Mouse (Mus musculus) limb, embryonic 11.5 days (tissue): ENCODE measurements around the gene Ubxn11. TPM values are rescaled to one million over a fixed set of nuclear protein-coding genes. Genes with fewer than 3 reads are reported as not detected.

ENCODE experiments used
- ATAC-seq: fragments of 200-750 bp; cut with Nextera tagmentation; 2 replicates; pipeline ENCODE4 v1.8.0; 2017; ENCODE audit warnings: low read depth; ENCODE audit not compliant: insufficient number of reproducible peaks, low FRiP score, low TSS enrichment
- DNase-seq: peaks from one replicate; pipeline ENCODE4 v3.0.0-alpha.2; 2015; ENCODE audit warnings: low spot score
- H3K27ac ChIP-seq: fragments of 300-500 bp; sonication (generic); replicated peaks from 2 replicates; pipeline ENCODE4 v1.5.1; 2014; ENCODE audit warnings: low read depth, mild to moderate bottlenecking, low read length
- H3K27me3 ChIP-seq: fragments of 300-500 bp; sonication (generic); 2 replicates; pipeline ENCODE4 v1.6.1; 2014; ENCODE audit warnings: mild to moderate bottlenecking, low read length, mixed read lengths; ENCODE audit not compliant: control insufficient read depth, insufficient read depth
- H3K36me3 ChIP-seq: fragments of 300-500 bp; sonication (generic); 2 replicates; pipeline ENCODE4 v1.6.1; 2014; ENCODE audit warnings: mild to moderate bottlenecking, low read length, moderate library complexity, mixed read lengths; ENCODE audit not compliant: control insufficient read depth, insufficient read depth
- H3K4me1 ChIP-seq: fragments of 300-500 bp; sonication (generic); 2 replicates; pipeline ENCODE4 v1.6.1; 2014; ENCODE audit warnings: low read length, mixed read lengths; ENCODE audit not compliant: control insufficient read depth, insufficient read depth
- H3K4me2 ChIP-seq: fragments of 300-500 bp; sonication (generic); 2 replicates; pipeline ENCODE4 v1.6.1; 2014; ENCODE audit warnings: low read depth, mild to moderate bottlenecking, moderate library complexity; ENCODE audit not compliant: severe bottlenecking
- H3K4me3 ChIP-seq: fragments of 300-500 bp; sonication (generic); 2 replicates; pipeline ENCODE4 v1.5.1; 2014; ENCODE audit warnings: low read depth, low read length
- H3K9ac ChIP-seq: fragments of 300-500 bp; sonication (generic); 2 replicates; pipeline ENCODE4 v1.6.1; 2014; ENCODE audit warnings: mild to moderate bottlenecking, low read length
- H3K9me3 ChIP-seq: fragments of 300-500 bp; sonication (generic); 2 replicates; pipeline ENCODE4 v1.6.1; 2016; ENCODE audit warnings: low read length; ENCODE audit not compliant: control insufficient read depth
- WGBS: fragments of 180-500 bp; shearing (Covaris S2); extraction: QIAGEN DNeasy Blood & Tissue Kit; methylation state at CpG from one replicate; pipeline ENCODE4 v1.1.7; 2014; 5-methylcytosine and 5-hydroxymethylcytosine counted together
- polyA plus RNA-seq: library from polyadenylated mRNA; unstranded; fragments of >200 nt; fragmentation: Nextera tagmentation; extraction: Ambion mirVana; gene quantifications from 2 replicates; pipeline ENCODE4 v1.2.1, GENCODE M21; 2014

The Ubxn11 gene
- polyA plus RNA-seq, 1 experiment from 2014 or later, result 6.0 TPM

- Histone ChIP-seq H3K36me3 (no peaks in the 10 kb centered on the region), H3K27me3 (no peaks in the 10 kb centered on the region), H3K4me1 (no peaks in the 10 kb centered on the region), H3K4me2 (no peak overlapping the region), H3K27ac (no peak overlapping the region), H3K4me3 (no peak overlapping the region), H3K9me3 (no peaks in the 10 kb centered on the region), H3K9ac (no peak overlapping the region)
- no peak for ATAC-seq
- DNase-seq, result no peak
- 85% methylated on average over 3 of the region's 3 CpGs for WGBS
Measured at GRCm38 (mm10) chr4:134165548-134166465, 63.4 kb downstream of the Ubxn11 start.

GRCm38 (mm10) chr4:134166906-134167305 lies 64.5 kb downstream of the Ubxn11 start:
- no peak for ATAC-seq
- WGBS, result 98% methylated on average over 3 of the region's 3 CpGs
- no peak overlapping the region for H3K4me3 ChIP-seq
- no peak for DNase-seq
- no peaks in the 10 kb centered on the region for H3K27me3 ChIP-seq
- no peaks in the 10 kb centered on the region for H3K4me1 ChIP-seq
- H3K36me3 ChIP-seq, result no peaks in the 10 kb centered on the region
- no peak overlapping the region for H3K9ac ChIP-seq
- H3K9me3 ChIP-seq, result no peaks in the 10 kb centered on the region
- no peak overlapping the region for H3K4me2 ChIP-seq
- H3K27ac ChIP-seq, result no peak overlapping the region

GRCm38 (mm10) chr4:134172391-134172790 lies 70.0 kb downstream of the Ubxn11 start:
- no peak overlapping the region for H3K4me2 ChIP-seq
- ATAC-seq, result no peak
- DNase-seq, result no peak

More at GRCm38 (mm10) chr4:134172391-134172790, 70.0 kb downstream of the Ubxn11 start:
- no peaks in the 10 kb centered on the region for H3K9me3 ChIP-seq
- no peaks in the 10 kb centered on the region for H3K4me1 ChIP-seq
- no peaks in the 10 kb centered on the region for H3K36me3 ChIP-seq
- no peak overlapping the region for H3K4me3 ChIP-seq
- 82% methylated on average over 3 of the region's 3 CpGs for WGBS
- no peaks in the 10 kb centered on the region for H3K27me3 ChIP-seq
- H3K27ac ChIP-seq, result no peak overlapping the region
- H3K9ac ChIP-seq, result no peak overlapping the region

Other genes with a start within 250 kb of the Ubxn11 start
- gene Rps6ka1, start 214.8 kb upstream of the Ubxn11 start, polyA plus RNA-seq, result 47.6 and 48.9 TPM in 2 replicates
- 3,322 and 3,460 TPM in 2 replicates for gene Hmgn2, start 133.9 kb upstream of the Ubxn11 start, polyA plus RNA-seq
- 41.9 and 43.4 TPM in 2 replicates for gene Dhdds, start 101.7 kb upstream of the Ubxn11 start, polyA plus RNA-seq
- gene Lin28a, start 83.7 kb upstream of the Ubxn11 start, polyA plus RNA-seq, result 1.4 and 2.3 TPM in 2 replicates
- gene Zfp683, start 48.7 kb upstream of the Ubxn11 start, polyA plus RNA-seq, result not detected in 2 replicates
- 3.7 and 4.4 TPM in 2 replicates for gene Crybg2, start 41.8 kb upstream of the Ubxn11 start, polyA plus RNA-seq
- 5.1 and 6.2 TPM in 2 replicates for gene Cd52, start 7.5 kb upstream of the Ubxn11 start, polyA plus RNA-seq
- 314 and 345 TPM in 2 replicates for gene Sh3bgrl3, start 26.2 kb downstream of the Ubxn11 start, polyA plus RNA-seq
- gene Cep85, start 84.5 kb downstream of the Ubxn11 start, polyA plus RNA-seq, result 26.6 and 33.8 TPM in 2 replicates
- not detected in 2 replicates for gene Gm7534, start 100.4 kb downstream of the Ubxn11 start, polyA plus RNA-seq
- not detected in 2 replicates for gene Catsper4, start 124.8 kb downstream of the Ubxn11 start, polyA plus RNA-seq
- gene Cnksr1, start 135.8 kb downstream of the Ubxn11 start, polyA plus RNA-seq, result 0.81 and 1.5 TPM in 2 replicates
- gene E130218I03Rik, start 141.1 kb downstream of the Ubxn11 start, polyA plus RNA-seq, result 0.35 and 0.43 TPM in 2 replicates
- 16.2 and 17.1 TPM in 2 replicates for gene Zfp593, start 143.0 kb downstream of the Ubxn11 start, polyA plus RNA-seq
- gene Gm30191, start 144.4 kb downstream of the Ubxn11 start, polyA plus RNA-seq, result not detected in 2 replicates
- gene Grrp1, start 151.5 kb downstream of the Ubxn11 start, polyA plus RNA-seq, result 5.5 and 7.1 TPM in 2 replicates
- gene Pdik1l, start 185.3 kb downstream of the Ubxn11 start, polyA plus RNA-seq, result 20.6 and 21.0 TPM in 2 replicates
- gene Trim63, start 212.6 kb downstream of the Ubxn11 start, polyA plus RNA-seq, result 0.51 and 0.55 TPM in 2 replicates
- gene Slc30a2, start 240.6 kb downstream of the Ubxn11 start, polyA plus RNA-seq, result not detected in 2 replicates